In the genomic region with DNA sequence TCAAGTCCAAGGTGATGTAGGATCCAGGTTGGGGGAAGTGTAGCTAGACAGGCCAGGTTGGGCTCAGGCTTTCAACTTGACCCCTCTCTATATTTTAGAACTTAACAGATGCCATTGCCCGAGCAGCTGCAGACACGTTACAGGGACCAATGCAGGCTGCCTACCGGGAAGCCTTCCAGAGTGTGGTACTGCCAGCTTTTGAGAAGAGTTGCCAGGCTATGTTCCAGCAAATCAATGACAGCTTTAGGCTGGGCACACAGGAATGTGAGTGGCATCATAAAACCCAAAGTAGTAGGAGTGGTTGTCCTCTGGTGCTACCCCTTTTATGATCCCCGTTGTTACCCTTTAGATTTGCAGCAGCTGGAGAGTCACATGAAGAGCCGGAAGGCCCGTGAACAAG, we compare ENCODE assay signal across 14 mouse cellular contexts. TPM values are rescaled to one million over a fixed set of nuclear protein-coding genes. Genes with fewer than 3 reads are reported as not detected.
A peak's percentile ranks its signal among the peaks of the same experiment; 100 is the strongest.
DNase-seq lines count a peak whose midpoint lies in the region; TF ChIP-seq lines count a peak whose summit lies in the region.
"Had no signal": no experiment of that assay in that cellular context is flagged by ENCODE, and none has a peak within 500 bp of the region (broad histone marks: within the 10 kb centered on the region; RNA-seq: fewer than 3 reads in every experiment).

No protein-coding gene starts in this region.

- TF ChIP-seq CTCF in left cerebral cortex, adult 2 months (IDR thresholded peaks at IDR 0.05), result no peak

- DNase-seq in cerebellum, postnatal 14 days, result peak; percentile 50 to 54
- DNase-seq in cerebellum, postnatal 4 days (ENCODE audit: low spot score in 2 of 2), result no peak
- peak in 1 of 2 experiments; percentile 38 for DNase-seq in left cerebral cortex, adult 2 months (ENCODE audit: extremely low spot score in 1 of 2, low spot score in 2 of 2)
- DNase-seq in left cerebral cortex, adult 8-10 months (ENCODE audit: low spot score in 2 of 2), result no peak
- peak; percentile 81 for DNase-seq in layer of hippocampus, adult 11-12 months (ENCODE audit: low spot score)
- peak; percentile 51 for DNase-seq in right cerebral cortex, postnatal 25 days
- no peak for DNase-seq in T-cell, adult 2 months (ENCODE audit: low spot score)
- no peak for DNase-seq in Muller cell, postnatal 12 days (ENCODE audit: inconsistent ontology term)
- DNase-seq: adrenal gland, postnatal 25 days; cerebellum, adult 11 months; lung, postnatal 14 days; retina, postnatal 1 day had no signal

- H3K27ac ChIP-seq in left cerebral cortex, adult 2 months, result peak overlapping the region; percentile 47; the same call in 1 of the 2 replicates
- H3K27ac ChIP-seq: midbrain, embryonic 13.5 days had no signal

- intact Hi-C loops in left cerebral cortex, adult 2 months (cut with DNase I), result no loop called here

- no peak overlapping the region for H3K4me3 ChIP-seq in left cerebral cortex, adult 2 months
- H3K4me3 ChIP-seq: midbrain, embryonic 13.5 days had no signal

RNA-seq across cellular contexts. Expression of a gene that starts 2.5 kb away (rescaled TPM):
- total RNA-seq in left cerebral cortex, adult 2 months (2021), result 1 to 10 TPM; 3.5 to 3.7 TPM
- 1 to 10 TPM; 4.3 to 5.6 (median 4.9) TPM for total RNA-seq in left cerebral cortex, adult 8-10 months (2022)
- total RNA-seq: hematopoietic stem cell, adult 5-6 weeks had no signal

RNA-seq across cellular contexts. Expression of a gene that starts 9.4 kb away (rescaled TPM):
- 1 to 10 TPM; 6.6 to 8.7 TPM for total RNA-seq in left cerebral cortex, adult 2 months (2021)
- 10 to 100 TPM in 1 of 4 experiments, 1 to 10 TPM in 3; 8.5 to 11.2 (median 9.1) TPM for total RNA-seq in left cerebral cortex, adult 8-10 months (2022)

RNA-seq across cellular contexts. Expression of a gene that starts 10.2 kb away (rescaled TPM):
- 10 to 100 TPM; 64.4 to 68.5 TPM for total RNA-seq in left cerebral cortex, adult 2 months (2021)
- 10 to 100 TPM; 56.5 to 64.4 (median 62.9) TPM for total RNA-seq in left cerebral cortex, adult 8-10 months (2022)

RNA-seq across cellular contexts. Expression of a gene that starts 30.5 kb away (rescaled TPM):
- 10 to 100 TPM; 29.4 to 32.8 TPM for total RNA-seq in left cerebral cortex, adult 2 months (2021)
- 10 to 100 TPM; 19.8 to 39.6 (median 23.2) TPM for total RNA-seq in left cerebral cortex, adult 8-10 months (2022)

RNA-seq across cellular contexts. Expression of a gene that starts 35.9 kb away (rescaled TPM):
- 10 to 100 TPM; 38.1 to 41.0 TPM for total RNA-seq in left cerebral cortex, adult 2 months (2021)
- total RNA-seq in left cerebral cortex, adult 8-10 months (2022), result 10 to 100 TPM; 36.8 to 41.5 (median 37.4) TPM

Comparison
In these comparisons a context has a peak if more than half of its experiments do, and no peak if none do; other contexts are left out.
1. DNase-seq: peak in cerebellum, postnatal 14 days (2 of 2), layer of hippocampus, adult 11-12 months (single experiment) and right cerebral cortex, postnatal 25 days (single experiment); none in cerebellum, postnatal 4 days (0 of 2), left cerebral cortex, adult 8-10 months (0 of 2), T-cell, adult 2 months (single experiment) and Muller cell, postnatal 12 days (single experiment).